Mouse (Mus musculus): ENCODE data around the gene Card14.

Gene Card14

GRCm38 (mm10) chr11:119338271-119339059, 30.9 kb downstream of the Card14 start:
- no peak for TF ChIP-seq GATA4 (IDR thresholded peaks at IDR 0.05; ENCODE audit: insufficient replicate concordance, low read length)

GRCm38 (mm10) chr11:119339179-119339578, 31.6 kb downstream of the Card14 start:
- TF ChIP-seq GATA4 (IDR thresholded peaks at IDR 0.05; ENCODE audit: insufficient replicate concordance, low read length) = no peak

GRCm38 (mm10) chr11:119339637-119340036, 32.1 kb downstream of the Card14 start:
- no peak for TF ChIP-seq GATA4 (IDR thresholded peaks at IDR 0.05; ENCODE audit: insufficient replicate concordance, low read length)

- TF ChIP-seq GATA4 (IDR thresholded peaks at IDR 0.05; ENCODE audit: insufficient replicate concordance, low read length) = no peak
Observed at GRCm38 (mm10) chr11:119344178-119344577, 36.6 kb downstream of the Card14 start.

GRCm38 (mm10) chr11:119344865-119345264, 37.3 kb downstream of the Card14 start:
- no peak for TF ChIP-seq GATA4 (IDR thresholded peaks at IDR 0.05; ENCODE audit: insufficient replicate concordance, low read length)

- TF ChIP-seq GATA4 (IDR thresholded peaks at IDR 0.05; ENCODE audit: insufficient replicate concordance, low read length) = no peak
Observed at GRCm38 (mm10) chr11:119347125-119347524, 39.6 kb downstream of the Card14 start.

GRCm38 (mm10) chr11:119352113-119352512, 44.5 kb downstream of the Card14 start:
- no peak for TF ChIP-seq GATA4 (IDR thresholded peaks at IDR 0.05; ENCODE audit: insufficient replicate concordance, low read length)

- TF ChIP-seq GATA4 (IDR thresholded peaks at IDR 0.05; ENCODE audit: insufficient replicate concordance, low read length) = no peak
Observed at GRCm38 (mm10) chr11:119353946-119354345, 46.4 kb downstream of the Card14 start.

- TF ChIP-seq GATA4 (IDR thresholded peaks at IDR 0.05; ENCODE audit: insufficient replicate concordance, low read length) = no peak; the same call in 1 of the 2 replicates
Observed at GRCm38 (mm10) chr11:119354798-119355442, 47.4 kb downstream of the Card14 start.

GRCm38 (mm10) chr11:119355443-119356385, 48.1 kb downstream of the Card14 start, which contains the start of the genes Sgsh and Slc26a11:
Gene Sgsh (minus strand): TSS chr11:119355536.
Gene Slc26a11 (plus strand): TSS chr11:119355557.
- TF ChIP-seq GATA4 (IDR thresholded peaks at IDR 0.05; ENCODE audit: insufficient replicate concordance, low read length) = no peak

- no peak for TF ChIP-seq GATA4 (IDR thresholded peaks at IDR 0.05; ENCODE audit: insufficient replicate concordance, low read length)
Observed at GRCm38 (mm10) chr11:119359089-119359488, 51.5 kb downstream of the Card14 start.

- no peak for TF ChIP-seq GATA4 (IDR thresholded peaks at IDR 0.05; ENCODE audit: insufficient replicate concordance, low read length)
Observed at GRCm38 (mm10) chr11:119362769-119363533, 55.4 kb downstream of the Card14 start.

GRCm38 (mm10) chr11:119363534-119364145, 56.1 kb downstream of the Card14 start:
- TF ChIP-seq GATA4 (IDR thresholded peaks at IDR 0.05; ENCODE audit: insufficient replicate concordance, low read length) = no peak

GRCm38 (mm10) chr11:119375425-119375824, 67.9 kb downstream of the Card14 start:
- TF ChIP-seq GATA4 (IDR thresholded peaks at IDR 0.05; ENCODE audit: insufficient replicate concordance, low read length) = no peak
